Mouse (Mus musculus) ES-E14 (cell line): ENCODE data around the gene Adamts17. TPM values are rescaled to one million over a fixed set of nuclear protein-coding genes. Genes with fewer than 3 reads are reported as not detected.

ENCODE experiments used
- DNase-seq: peaks from one replicate; pipeline ENCODE4 v3.0.0-alpha.2; 2013; ENCODE audit warnings: low read depth, low spot score
- H3K27ac ChIP-seq: 2 replicates; pipeline ENCODE4 v1.5.1; 2012; ENCODE audit warnings: low read depth, mild to moderate bottlenecking, low read length, moderate library complexity, mixed read lengths; ENCODE audit not compliant: poor library complexity, insufficient read depth, severe bottlenecking
- H3K36me3 ChIP-seq: 2 replicates; pipeline ENCODE4 v1.6.1; 2012; ENCODE audit warnings: mild to moderate bottlenecking, low read length, moderate library complexity, mixed read lengths; ENCODE audit not compliant: control insufficient read depth, poor library complexity, insufficient read depth, severe bottlenecking
- H3K4me1 ChIP-seq, 2 experiments: fragments of 150-350 bp in 1 of 2; sonication (generic) in 1 of 2; 2 replicates each; pipeline ENCODE4 v1.6.1; 2012; ENCODE audit warnings: low read length in 2 of 2, mild to moderate bottlenecking in 1 of 2, mixed read lengths in 1 of 2; ENCODE audit not compliant: control insufficient read depth in 2 of 2, insufficient read depth in 2 of 2, poor library complexity in 1 of 2
- H3K4me3 ChIP-seq, 2 experiments: fragments of 150-350 bp in 1 of 2; sonication (generic) in 1 of 2; 2 replicates each; pipeline ENCODE4 v1.5.1; 2012; ENCODE audit warnings: low read length in 2 of 2, low read depth in 1 of 2, mild to moderate bottlenecking in 1 of 2, mixed read lengths in 1 of 2; ENCODE audit not compliant: insufficient read depth in 1 of 2, poor library complexity in 1 of 2, severe bottlenecking in 1 of 2
- H3K9ac ChIP-seq: 2 replicates; pipeline ENCODE4 v1.6.1; 2012; ENCODE audit warnings: low read depth, mild to moderate bottlenecking, low read length, mixed read lengths; ENCODE audit not compliant: poor library complexity, insufficient read depth, severe bottlenecking
- H3K9me3 ChIP-seq: fragments of 150-350 bp; sonication (generic); 2 replicates; pipeline ENCODE4 v1.6.1; 2012; ENCODE audit warnings: low read depth, mild to moderate bottlenecking, low read length; ENCODE audit not compliant: control insufficient read depth, insufficient read depth
- CHD2 ChIP-seq: IDR thresholded peaks from 2 replicates; pipeline ENCODE4 v1.6.1; 2014; ENCODE audit warnings: mild to moderate bottlenecking, low read depth, low read length, inconsistent platforms
- HCFC1 ChIP-seq: IDR thresholded peaks from 2 replicates; pipeline ENCODE4 v1.6.1; 2012; ENCODE audit warnings: low read length, inconsistent platforms, borderline replicate concordance; ENCODE audit not compliant: insufficient read depth
- MAFK ChIP-seq: IDR thresholded peaks from 2 replicates; pipeline ENCODE4 v1.6.1; 2014; ENCODE audit warnings: mild to moderate bottlenecking, low read depth, low read length, inconsistent platforms; ENCODE audit not compliant: insufficient read depth
- ZC3H11A ChIP-seq: IDR thresholded peaks from 2 replicates; pipeline ENCODE4 v1.6.1; 2012; ENCODE audit warnings: low read depth, mild to moderate bottlenecking, inconsistent platforms, low read length, borderline replicate concordance
- ZNF384 ChIP-seq: IDR thresholded peaks from 2 replicates; pipeline ENCODE4 v1.6.1; 2012; ENCODE audit warnings: low read depth, low read length, inconsistent platforms
- in situ Hi-C, 2 experiments: fragments of 600-800 bp; cut with MboI; formaldehyde crosslinking; loops; one replicate each; pipeline ENCODE4 v1.15.1; 2025; ENCODE audit warnings: low sequenced_read_pairs in 2 of 2, inconsistent platforms in 1 of 2; ENCODE audit not compliant: unreplicated experiment in 2 of 2
- total RNA-seq: library from RNA; depleted of rRNA; stranded (reverse); fragments of 300-350 nt; gene quantifications from 2 replicates; pipeline ENCODE4 v1.2.3, GENCODE M21; 2012

Gene Adamts17
- total RNA-seq, 1 experiment, result 2.0 TPM

DNA sequence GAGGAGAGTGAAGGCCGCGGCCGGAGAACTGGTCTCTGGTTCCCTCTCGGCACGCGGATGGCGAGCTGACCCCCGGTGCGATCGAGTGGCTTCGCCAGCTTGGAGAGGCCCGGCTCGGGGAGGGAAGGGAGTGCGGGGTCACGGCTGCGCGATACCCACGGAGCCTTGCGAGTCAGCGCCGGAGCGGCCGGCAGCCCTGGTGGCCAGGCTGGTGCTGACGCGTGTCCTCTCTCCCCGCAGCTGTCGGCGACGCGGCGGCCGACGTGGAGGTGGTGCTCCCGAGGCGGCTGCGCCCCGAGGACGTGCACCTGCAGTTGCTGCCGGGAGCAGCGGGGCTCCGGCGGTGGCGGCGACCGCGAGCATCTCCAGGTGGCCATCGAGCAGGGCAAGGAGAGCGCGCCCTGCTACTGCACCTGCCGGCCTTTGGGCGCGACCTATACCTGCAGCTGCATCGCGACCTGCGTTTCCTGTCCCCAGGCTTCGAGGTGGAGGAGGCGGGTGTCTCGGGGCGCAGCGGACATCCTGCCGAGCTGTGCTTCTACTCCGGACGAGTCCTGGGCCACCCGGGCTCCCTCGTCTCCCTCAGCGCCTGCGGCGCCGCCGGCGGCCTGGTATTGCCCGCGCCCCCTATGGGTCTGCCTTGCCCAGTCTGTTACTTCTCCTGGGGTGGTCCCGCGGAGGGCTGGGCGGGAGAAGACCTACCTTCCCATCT is 629 bp downstream of the Adamts17 start:
- TF ChIP-seq HCFC1, result no peak
- TF ChIP-seq ZC3H11A, result no peak
- TF ChIP-seq CHD2, result no peak
- no peak for TF ChIP-seq MAFK
- TF ChIP-seq ZNF384, result no peak

DNA sequence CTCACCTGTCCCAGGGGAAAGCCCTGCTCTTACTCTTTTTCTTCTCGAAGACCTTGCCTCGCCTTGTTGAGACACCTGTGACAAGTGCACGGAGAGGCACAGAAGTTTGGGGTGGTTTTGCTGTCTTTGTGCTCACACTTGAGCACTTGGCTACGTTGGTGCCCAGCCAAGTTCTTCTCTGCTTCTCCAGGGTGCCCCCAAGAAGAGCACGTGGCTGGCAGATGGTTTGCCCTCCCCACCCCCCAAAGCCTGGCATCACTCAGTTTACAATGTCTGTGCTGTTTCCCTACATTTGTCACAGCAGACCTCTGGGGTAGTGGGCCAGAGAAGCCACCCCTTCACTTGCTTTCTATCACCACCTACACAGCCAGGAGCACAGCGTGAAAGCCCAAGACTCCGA is 1.6 kb downstream of the Adamts17 start:
- Histone ChIP-seq H3K4me3 (no peak overlapping the region), H3K36me3 (no peaks in the 10 kb centered on the region; the same call in 1 of the 2 replicates), H3K27ac (no peak overlapping the region), H3K9ac (no peak overlapping the region), H3K4me1 (no peaks in the 10 kb centered on the region), H3K9me3 (no peaks in the 10 kb centered on the region)
- TF ChIP-seq HCFC1, result no peak
- TF ChIP-seq CHD2, result no peak
- TF ChIP-seq ZNF384, result no peak
- TF ChIP-seq ZC3H11A, result no peak
- no peak for TF ChIP-seq MAFK
- in situ Hi-C loops, result loop anchor here (25.0 kb wide), 2 partner anchors 371 to 796 kb away; partner anchors contain the start of genes Lrrc28 (in 1 of the 2), Lysmd4 (in 1 of the 2) and Ttc23 (in 1 of the 2)
- DNase-seq, result no peak

More for the DNA sequence above, 629 bp downstream of the Adamts17 start:
- Histone ChIP-seq H3K4me3 (peak overlapping the region; percentile 61 to 65), H3K9ac (peak overlapping the region; percentile 22), H3K27ac (no peak overlapping the region), H3K36me3 (no peaks in the 10 kb centered on the region; the same call in 1 of the 2 replicates), H3K4me1 (no peaks in the 10 kb centered on the region), H3K9me3 (no peaks in the 10 kb centered on the region)
- peak; percentile 9 for DNase-seq
- in situ Hi-C loops, result loop anchor here (25.0 kb wide), 2 partner anchors 372 to 797 kb away; partner anchors contain the start of genes Lrrc28 (in 1 of the 2), Lysmd4 (in 1 of the 2) and Ttc23 (in 1 of the 2)

- no peak overlapping the region for H3K4me3 ChIP-seq
- in situ Hi-C loops, result loop anchor here (25.0 kb wide), 2 partner anchors 370 to 795 kb away; partner anchors contain the start of genes Lrrc28 (in 1 of the 2), Lysmd4 (in 1 of the 2) and Ttc23 (in 1 of the 2)
- no peak overlapping the region for H3K9ac ChIP-seq
- H3K4me1 ChIP-seq, result no peaks in the 10 kb centered on the region
- no peak overlapping the region for H3K27ac ChIP-seq
- no peaks in the 10 kb centered on the region for H3K9me3 ChIP-seq
- peak; percentile 43 for DNase-seq
- no peak for TF ChIP-seq MAFK
- peak; percentile 53; the same call in 1 of the 2 replicates for TF ChIP-seq ZC3H11A
- no peaks in the 10 kb centered on the region; the same call in 1 of the 2 replicates for H3K36me3 ChIP-seq
Observed at GRCm38 (mm10) chr7:66842021-66842420, 2.5 kb downstream of the Adamts17 start.

DNA sequence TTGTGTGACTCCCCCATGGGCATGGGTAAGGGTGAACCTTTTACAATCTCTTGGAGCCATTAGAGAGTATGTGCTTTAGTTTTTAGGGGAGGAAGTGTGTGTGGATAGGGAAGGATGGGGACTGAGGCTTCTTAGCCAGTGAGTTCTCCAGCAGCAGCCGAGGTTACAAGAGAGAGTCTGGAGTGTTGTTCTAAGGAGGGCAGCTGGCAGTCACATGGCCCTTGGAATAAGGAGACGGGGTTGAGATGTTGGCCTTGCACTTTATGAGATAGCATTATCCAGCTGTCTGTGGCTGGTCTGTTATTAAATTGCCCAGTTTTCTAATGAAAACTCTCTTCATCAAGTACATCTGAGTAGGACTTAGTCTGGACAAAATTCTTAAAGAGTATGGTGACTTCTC is 4.3 kb downstream of the Adamts17 start:
- TF ChIP-seq CHD2, result no peak
- no peak for TF ChIP-seq ZNF384
- no peak for TF ChIP-seq HCFC1
- TF ChIP-seq ZC3H11A, result no peak
- no peak for TF ChIP-seq MAFK
- no peak overlapping the region for H3K27ac ChIP-seq
- H3K4me1 ChIP-seq, result no peaks in the 10 kb centered on the region
- no peaks in the 10 kb centered on the region; the same call in 1 of the 2 replicates for H3K36me3 ChIP-seq
- no peak overlapping the region for H3K4me3 ChIP-seq
- in situ Hi-C loops, result loop anchor here (25.0 kb wide), 2 partner anchors 368 to 793 kb away; partner anchors contain the start of genes Lrrc28 (in 1 of the 2), Lysmd4 (in 1 of the 2) and Ttc23 (in 1 of the 2)
- no peak overlapping the region for H3K9ac ChIP-seq
- DNase-seq, result no peak
- H3K9me3 ChIP-seq, result no peaks in the 10 kb centered on the region
